Mouse (Mus musculus) hindbrain, embryonic 11.5 days (tissue): ENCODE measurements around the gene Phactr3. TPM values are rescaled to one million over a fixed set of nuclear protein-coding genes. Genes with fewer than 3 reads are reported as not detected.

Experiments
- ATAC-seq: fragments of 200-750 bp; cut with Nextera tagmentation; 2 replicates; pipeline ENCODE4 v1.8.0; 2017; ENCODE audit warnings: mild to moderate bottlenecking, moderate TSS enrichment, moderate library complexity; ENCODE audit not compliant: low FRiP score
- DNase-seq: peaks from one replicate; pipeline ENCODE4 v3.0.0-alpha.2; 2015; ENCODE audit warnings: low spot score
- H3K27ac ChIP-seq: fragments of 300-500 bp; sonication (generic); 2 replicates; pipeline ENCODE4 v1.5.1; 2014; ENCODE audit warnings: mild to moderate bottlenecking, low read depth, low read length
- H3K27me3 ChIP-seq: fragments of 300-500 bp; sonication (generic); 2 replicates; pipeline ENCODE4 v1.6.1; 2014; ENCODE audit warnings: mild to moderate bottlenecking, low read length, moderate library complexity, mixed read lengths; ENCODE audit not compliant: control insufficient read depth, insufficient read depth
- H3K36me3 ChIP-seq: fragments of 300-500 bp; sonication (generic); 2 replicates; pipeline ENCODE4 v1.6.1; 2014; ENCODE audit warnings: mild to moderate bottlenecking, low read length, moderate library complexity, mixed read lengths; ENCODE audit not compliant: control insufficient read depth, insufficient read depth
- H3K4me1 ChIP-seq: fragments of 300-500 bp; sonication (generic); replicated peaks from 2 replicates; pipeline ENCODE4 v1.6.1; 2014; ENCODE audit warnings: low read length, mixed read lengths; ENCODE audit not compliant: control insufficient read depth, insufficient read depth
- H3K4me2 ChIP-seq: fragments of 300-500 bp; sonication (generic); replicated peaks from 2 replicates; pipeline ENCODE4 v1.6.1; 2014; ENCODE audit warnings: mild to moderate bottlenecking, low read depth, low read length
- H3K4me3 ChIP-seq: fragments of 300-500 bp; sonication (generic); 2 replicates; pipeline ENCODE4 v1.5.1; 2014; ENCODE audit warnings: low read depth, low read length
- H3K9ac ChIP-seq: fragments of 300-500 bp; sonication (generic); 2 replicates; pipeline ENCODE4 v1.6.1; 2014; ENCODE audit warnings: low read depth, low read length
- H3K9me3 ChIP-seq: fragments of 300-500 bp; sonication (generic); 2 replicates; pipeline ENCODE4 v1.6.1; 2016; ENCODE audit warnings: low read length; ENCODE audit not compliant: control insufficient read depth
- WGBS: fragments of 180-500 bp; shearing (Covaris S2); extraction: QIAGEN DNeasy Blood & Tissue Kit; methylation state at CpG from one replicate; pipeline ENCODE4 v1.1.7; 2014; 5-methylcytosine and 5-hydroxymethylcytosine counted together
- polyA plus RNA-seq: library from polyadenylated mRNA; unstranded; fragments of >200 nt; fragmentation: Nextera tagmentation; extraction: Ambion mirVana; gene quantifications from 2 replicates; pipeline ENCODE4 v1.2.1, GENCODE M21; 2014

Phactr3 gene
- polyA plus RNA-seq, 1 experiment from 2014 or later: 14.5 TPM

DNA sequence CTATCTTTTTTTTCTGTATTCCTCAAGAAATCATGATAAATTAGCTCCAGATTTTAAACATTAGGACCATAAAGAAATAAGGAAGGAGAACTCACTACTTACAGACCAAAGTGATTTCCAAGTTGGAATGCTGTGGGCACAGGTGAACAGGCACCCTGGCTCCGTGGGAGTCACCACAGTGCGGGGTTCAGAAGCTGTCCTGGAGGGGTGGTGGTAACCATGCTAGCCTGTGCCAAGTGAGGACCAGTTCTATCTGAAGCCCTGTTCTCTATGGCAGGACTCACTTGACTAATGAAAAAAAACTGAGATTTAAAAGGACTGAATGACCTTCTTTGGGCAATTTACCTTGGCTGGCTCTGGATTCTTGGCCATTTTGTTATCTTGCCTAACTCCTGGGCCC lies 10.9 kb downstream of the Phactr3 start:
- ATAC-seq (no peak), DNase-seq (no peak)
- Histone ChIP-seq H3K4me1 (no peaks in the 10 kb centered on the region), H3K4me3 (no peak overlapping the region), H3K27ac (no peak overlapping the region), H3K4me2 (no peak overlapping the region), H3K9me3 (no peaks in the 10 kb centered on the region), H3K36me3 (no peaks in the 10 kb centered on the region), H3K9ac (no peak overlapping the region), H3K27me3 (no peaks in the 10 kb centered on the region)
- WGBS: 90% methylated on average over 2 of the region's 2 CpGs

DNA sequence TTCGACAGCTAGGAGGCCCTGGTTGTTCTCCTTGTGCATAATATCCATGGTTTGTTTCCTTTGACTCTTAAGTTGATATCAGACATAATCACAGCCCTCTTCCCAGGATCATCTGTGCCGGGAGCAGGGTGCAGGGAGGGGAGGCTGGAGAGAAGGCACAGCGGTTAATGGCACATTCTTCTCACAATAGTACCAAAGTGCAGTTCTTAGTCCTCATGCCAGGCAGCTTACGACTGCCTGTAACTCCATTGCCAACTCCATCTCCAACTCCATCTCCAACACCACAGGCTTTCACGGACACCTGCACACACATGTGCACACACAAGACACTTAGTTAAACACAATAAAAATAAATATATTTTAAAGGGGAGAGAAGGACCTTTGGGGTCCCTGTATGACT lies 11.8 kb downstream of the Phactr3 start:
- Histone ChIP-seq H3K27me3 (no peaks in the 10 kb centered on the region), H3K9ac (no peak overlapping the region), H3K4me1 (no peaks in the 10 kb centered on the region), H3K27ac (no peak overlapping the region), H3K4me2 (no peak overlapping the region), H3K4me3 (no peak overlapping the region), H3K9me3 (no peaks in the 10 kb centered on the region), H3K36me3 (no peaks in the 10 kb centered on the region)
- ATAC-seq (no peak), DNase-seq (no peak)
- WGBS: 88% methylated on average over 5 of the region's 5 CpGs

DNA sequence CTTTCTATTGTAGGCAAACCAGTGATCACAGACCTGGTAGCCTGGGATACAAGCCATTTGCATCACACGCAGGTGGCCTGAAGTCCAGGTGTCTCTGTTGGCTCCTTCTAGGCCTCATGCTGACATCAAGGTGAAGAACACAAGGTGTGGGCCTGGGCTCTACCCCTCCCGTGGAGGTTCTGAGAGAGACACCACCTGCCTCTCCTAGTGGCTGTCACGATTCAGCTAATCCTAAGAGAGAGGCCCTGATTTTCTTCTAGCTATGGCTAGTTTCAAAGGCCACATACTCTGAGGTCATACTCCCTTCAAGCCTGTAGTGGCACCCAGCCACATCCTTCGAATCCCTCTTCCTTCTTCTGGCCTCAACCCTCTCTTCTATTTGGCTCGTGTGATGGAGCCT lies 12.2 kb downstream of the Phactr3 start:
- Histone ChIP-seq H3K9me3 (no peaks in the 10 kb centered on the region), H3K9ac (no peak overlapping the region), H3K4me2 (no peak overlapping the region), H3K27me3 (no peaks in the 10 kb centered on the region), H3K36me3 (no peaks in the 10 kb centered on the region), H3K4me1 (no peaks in the 10 kb centered on the region), H3K4me3 (no peak overlapping the region), H3K27ac (no peak overlapping the region)
- WGBS: 82% methylated on average over 5 of the region's 5 CpGs
- ATAC-seq (no peak), DNase-seq (no peak)

DNA sequence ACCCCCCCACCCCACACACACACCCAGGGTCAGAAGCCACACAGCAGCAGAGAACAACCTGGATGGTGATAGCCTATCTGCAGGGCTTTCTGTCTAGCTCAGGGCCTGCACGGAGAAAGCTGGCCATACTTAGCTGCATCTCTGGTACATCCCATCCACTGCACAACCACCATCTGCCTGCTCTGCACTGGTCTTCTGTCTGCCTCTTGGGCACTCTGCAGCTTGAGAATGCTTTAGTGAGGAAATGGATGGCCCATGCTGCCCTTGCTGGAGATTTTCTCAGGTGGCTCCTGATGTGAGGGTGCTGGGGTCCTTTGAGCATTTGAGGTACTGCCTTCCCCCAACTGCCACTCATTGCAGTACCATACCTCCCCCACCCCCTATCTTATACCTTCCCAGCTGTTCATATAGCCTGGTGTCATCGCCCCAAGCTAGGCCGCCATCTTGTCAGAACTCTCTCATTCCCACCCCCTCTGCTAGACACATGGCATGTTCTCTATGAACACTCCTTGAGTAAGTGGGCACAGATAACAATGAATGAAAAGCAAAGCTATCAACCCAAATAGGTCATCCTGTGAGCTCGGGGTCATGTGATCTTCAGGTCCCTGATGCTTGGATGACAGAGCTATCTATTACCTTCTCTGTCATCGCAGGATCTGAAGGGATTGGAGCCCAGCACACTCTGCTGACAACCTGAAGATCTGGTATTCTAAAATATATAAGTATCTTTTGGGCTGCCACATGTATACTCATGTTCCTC lies 13.0 kb downstream of the Phactr3 start:
- Histone ChIP-seq H3K27me3 (no peaks in the 10 kb centered on the region), H3K36me3 (no peaks in the 10 kb centered on the region), H3K9me3 (no peaks in the 10 kb centered on the region), H3K4me3 (no peak overlapping the region), H3K4me1 (no peaks in the 10 kb centered on the region), H3K4me2 (no peak overlapping the region), H3K9ac (no peak overlapping the region), H3K27ac (no peak overlapping the region)
- ATAC-seq: no peak
- no peak for DNase-seq
- WGBS: 91% methylated on average over 5 of the region's 5 CpGs

DNA sequence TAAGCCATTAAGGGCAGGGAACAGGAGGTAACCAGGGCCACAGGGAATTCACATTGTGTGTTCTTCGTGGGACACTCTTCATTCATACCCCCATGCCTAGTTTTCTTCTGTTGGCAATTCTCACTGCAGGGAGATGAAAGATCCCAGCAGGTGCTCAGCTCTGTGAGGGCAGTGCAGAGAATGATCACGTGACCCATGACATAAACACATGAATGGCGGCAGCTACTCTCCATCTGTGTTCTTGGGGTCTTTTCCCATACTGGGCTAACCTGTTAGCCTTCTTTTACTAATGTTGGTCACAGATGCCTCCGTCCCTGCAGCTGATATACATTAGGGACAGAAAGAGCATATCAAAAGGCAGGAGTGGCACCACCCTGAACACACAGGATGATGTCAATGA lies 16.9 kb downstream of the Phactr3 start:
- H3K4me1 ChIP-seq: no peaks in the 10 kb centered on the region
- H3K9me3 ChIP-seq: no peaks in the 10 kb centered on the region
- no peak overlapping the region for H3K9ac ChIP-seq
- H3K27me3 ChIP-seq: no peaks in the 10 kb centered on the region
- H3K4me3 ChIP-seq: no peak overlapping the region
- no peak overlapping the region for H3K4me2 ChIP-seq
- H3K27ac ChIP-seq: no peak overlapping the region
- no peak for ATAC-seq
- no peak for DNase-seq
- H3K36me3 ChIP-seq: no peaks in the 10 kb centered on the region
- 31% methylated on average over 4 of the region's 4 CpGs for whole genome bisulfite sequencing

DNA sequence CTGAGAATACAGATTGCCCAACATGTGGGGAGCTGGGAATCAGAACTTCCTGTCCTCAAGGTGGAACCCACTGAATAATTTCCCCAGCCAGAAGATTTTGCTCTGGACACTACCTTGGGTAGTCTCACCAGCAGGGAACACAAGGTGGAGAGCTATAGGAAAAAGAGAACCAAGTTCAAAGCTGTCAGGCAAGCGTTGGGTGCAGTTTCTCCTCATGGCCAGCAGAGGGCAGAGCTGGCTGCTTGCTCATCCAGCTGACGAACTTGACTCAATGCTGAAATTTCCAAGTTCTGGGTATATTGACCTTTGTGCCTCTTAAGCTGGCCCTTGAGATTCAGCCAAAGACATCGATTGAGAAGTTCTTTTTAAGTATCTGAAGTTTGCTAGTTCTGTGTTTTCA lies 18.7 kb downstream of the Phactr3 start:
- Histone ChIP-seq H3K4me1 (no peaks in the 10 kb centered on the region; the same call in 1 of the 2 replicates), H3K36me3 (no peaks in the 10 kb centered on the region), H3K9me3 (no peaks in the 10 kb centered on the region), H3K27me3 (no peaks in the 10 kb centered on the region), H3K27ac (no peak overlapping the region), H3K9ac (no peak overlapping the region), H3K4me2 (no peak overlapping the region), H3K4me3 (no peak overlapping the region)
- ATAC-seq: no peak
- WGBS: 13% methylated on average over 3 of the region's 3 CpGs
- DNase-seq: peak; percentile 80

DNA sequence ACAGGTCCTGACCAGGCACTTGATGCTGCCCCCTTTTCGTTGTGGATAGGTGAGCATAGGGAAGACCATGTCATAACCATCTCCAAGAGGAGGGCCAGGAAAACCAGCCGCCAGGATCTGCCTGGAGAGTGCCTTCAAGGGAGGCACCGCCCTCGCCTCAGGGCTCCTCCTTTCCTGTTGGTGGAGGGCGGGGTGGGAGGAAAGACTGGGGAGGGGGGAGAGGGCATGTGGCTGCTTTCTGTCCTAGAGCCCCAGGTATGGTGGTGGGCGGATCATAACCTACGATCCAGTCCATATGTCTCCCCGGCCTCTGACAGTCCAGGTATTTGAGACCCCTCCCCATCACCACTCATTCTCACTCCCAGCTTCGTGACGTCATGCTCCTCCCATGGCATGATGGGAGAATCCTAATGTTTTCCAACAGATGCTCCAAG lies 22.7 kb downstream of the Phactr3 start:
- Histone ChIP-seq H3K4me3 (peak overlapping the region; percentile 55), H3K4me2 (peak overlapping the region; percentile 92), H3K27ac (0 out of 2 replicates have a peak overlapping the region, but pooled peaks have one; percentile 76), H3K27me3 (no peaks in the 10 kb centered on the region; the same call in 1 of the 2 replicates), H3K4me1 (no peaks in the 10 kb centered on the region; the same call in none of the 2 replicates), H3K9ac (peak overlapping the region; percentile 95), H3K9me3 (no peaks in the 10 kb centered on the region), H3K36me3 (no peaks in the 10 kb centered on the region)
- peak; percentile 71 for ATAC-seq
- DNase-seq: peak; percentile 79
- WGBS: under 1% methylated on average over 7 of the region's 10 CpGs

DNA sequence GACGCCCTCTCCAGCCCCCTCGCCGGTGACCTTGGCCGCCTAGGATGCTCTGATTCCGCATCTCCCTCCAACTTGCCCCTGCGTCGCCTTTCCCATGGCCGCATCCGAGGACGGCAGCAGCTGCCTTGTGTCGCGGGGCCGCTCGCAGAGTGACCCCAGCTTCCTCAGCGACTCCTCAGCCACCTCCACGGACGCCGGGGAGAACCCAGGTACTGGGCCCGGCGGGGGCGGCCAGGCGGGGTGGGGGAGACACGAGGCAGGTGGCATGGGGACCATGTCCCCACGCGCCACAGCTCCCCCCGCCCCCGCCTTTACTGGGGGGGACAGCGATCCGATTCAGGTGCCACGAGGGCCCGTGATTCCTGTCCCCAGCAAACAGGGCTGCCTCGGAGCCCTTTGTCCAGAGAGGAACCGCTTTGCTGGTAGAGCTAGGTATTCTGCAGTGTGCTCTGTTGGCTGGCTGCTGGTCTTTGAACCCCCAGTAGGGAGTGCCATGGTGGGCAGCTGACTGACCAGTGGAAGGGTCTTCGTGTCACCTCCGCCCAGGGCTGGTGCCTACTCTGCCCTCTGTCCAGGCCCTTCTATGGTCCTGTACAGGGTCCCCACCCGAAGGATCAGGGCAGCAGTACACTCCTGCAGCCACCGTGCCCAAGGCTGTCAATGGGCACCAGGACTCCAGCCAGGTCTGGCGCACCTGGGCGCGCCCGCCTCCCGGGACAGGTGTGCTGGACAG lies 23.7 kb downstream of the Phactr3 start:
- peak; percentile 65 for ATAC-seq
- Histone ChIP-seq H3K36me3 (no peaks in the 10 kb centered on the region), H3K4me1 (no peaks in the 10 kb centered on the region; the same call in none of the 2 replicates), H3K27ac (peak overlapping the region; percentile 76), H3K9ac (peak overlapping the region; percentile 95), H3K4me2 (peak overlapping the region; percentile 92), H3K4me3 (peak overlapping the region; percentile 55), H3K27me3 (no peaks in the 10 kb centered on the region; the same call in 1 of the 2 replicates), H3K9me3 (no peaks in the 10 kb centered on the region)
- DNase-seq: peak; percentile 53
- WGBS: 11% methylated on average over 42 of the region's 42 CpGs
